Mouse (Mus musculus): Measurements from ENCODE around the gene Mboat7. TPM values are rescaled to one million over a fixed set of nuclear protein-coding genes. Genes with fewer than 3 reads are reported as not detected.

The Mboat7 gene
- total and polyA plus RNA-seq, 2 experiments from 2014 or later = 107 to 165 TPM

GRCm38 (mm10) chr7:3643843-3644242 lies 49.5 kb downstream of the Mboat7 start:
- ATAC-seq (no peak), DNase-seq (no peak)
- Histone ChIP-seq H3K27me3 (ENCODE audit: insufficient read depth, low read length) (no peaks in the 10 kb centered on the region), H3K27ac (ENCODE audit: low read depth, low read length) (no peak overlapping the region), H3K9ac (peak overlapping the region; percentile 36; the same call in 1 of the 2 replicates), H3K36me3 (ENCODE audit: insufficient read depth) (peaks cover 24% of the 10 kb centered on the region), H3K9me3 (ENCODE audit: low read length) (no peaks in the 10 kb centered on the region), H3K4me1 (ENCODE audit: insufficient read depth) (peaks cover 19% of the 10 kb centered on the region), H3K4me3 (ENCODE audit: low read depth, low read length) (peak overlapping the region; percentile 92), H3K4me2 (ENCODE audit: low read depth) (peak overlapping the region; percentile 53)
- whole genome bisulfite sequencing = 21% methylated on average over 9 of the region's 9 CpGs
- no peak for TF ChIP-seq CTCF (IDR thresholded peaks at IDR 0.05; ENCODE audit: low read depth)

GRCm38 (mm10) chr7:3643412-3643811 lies 49.9 kb downstream of the Mboat7 start:
- WGBS = 72% methylated on average over 5 of the region's 5 CpGs
- Histone ChIP-seq H3K27me3 (ENCODE audit: insufficient read depth, low read length) (no peaks in the 10 kb centered on the region), H3K9ac (no peak overlapping the region), H3K27ac (ENCODE audit: low read depth, low read length) (no peak overlapping the region), H3K36me3 (ENCODE audit: insufficient read depth) (peaks cover 26% of the 10 kb centered on the region), H3K4me3 (ENCODE audit: low read depth, low read length) (no peak overlapping the region), H3K4me2 (ENCODE audit: low read depth) (no peak overlapping the region), H3K9me3 (ENCODE audit: low read length) (no peaks in the 10 kb centered on the region), H3K4me1 (ENCODE audit: insufficient read depth) (peaks cover 18% of the 10 kb centered on the region)
- ATAC-seq (no peak), DNase-seq (no peak)
- TF ChIP-seq CTCF (IDR thresholded peaks at IDR 0.05; ENCODE audit: low read depth) = no peak

- H3K4me1 ChIP-seq (ENCODE audit: insufficient read depth) = peaks cover 10% of the 10 kb centered on the region; the same call in 1 of the 2 replicates
- DNase-seq (no peak), ATAC-seq (no peak)
- WGBS = 66% methylated on average over 3 of the region's 3 CpGs
- no peaks in the 10 kb centered on the region for H3K9me3 ChIP-seq (ENCODE audit: low read length)
- peak overlapping the region; percentile 65 for H3K4me3 ChIP-seq (ENCODE audit: low read depth, low read length)
- TF ChIP-seq CTCF (IDR thresholded peaks at IDR 0.05; ENCODE audit: low read depth) = no peak
- peaks cover 22% of the 10 kb centered on the region for H3K36me3 ChIP-seq (ENCODE audit: insufficient read depth)
- H3K27me3 ChIP-seq (ENCODE audit: insufficient read depth, low read length) = no peaks in the 10 kb centered on the region
- H3K4me2 ChIP-seq (ENCODE audit: low read depth) = peak overlapping the region; percentile 92
- peak overlapping the region; percentile 65 for H3K9ac ChIP-seq
- no peak overlapping the region for H3K27ac ChIP-seq (ENCODE audit: low read depth, low read length)
These were observed 62.9 kb downstream of the Mboat7 start for GRCm38 (mm10) chr7:3630478-3630815.

- no peak for TF ChIP-seq CTCF (IDR thresholded peaks at IDR 0.05; ENCODE audit: low read depth)
- Histone ChIP-seq H3K9me3 (ENCODE audit: low read length) (no peaks in the 10 kb centered on the region), H3K4me3 (ENCODE audit: low read depth, low read length) (peak within 1 kb of the TSS; percentile 65), H3K4me1 (ENCODE audit: insufficient read depth) (peaks cover 10% of the 10 kb centered on the region; the same call in 1 of the 2 replicates), H3K4me2 (ENCODE audit: low read depth) (peak within 1 kb of the TSS; percentile 92), H3K27me3 (ENCODE audit: insufficient read depth, low read length) (no peaks in the 10 kb centered on the region), H3K9ac (peak within 1 kb of the TSS; percentile 65), H3K36me3 (ENCODE audit: insufficient read depth) (peaks cover 22% of the 10 kb centered on the region), H3K27ac (ENCODE audit: low read depth, low read length) (peak within 1 kb of the TSS; percentile 86)
- DNase-seq = peak; percentile 96
- WGBS = 1% methylated on average over 47 of the region's 47 CpGs
- ATAC-seq = peak; percentile 93
These were observed 63.5 kb downstream of the Mboat7 start, which contains the start of the genes Tfpt and Prpf31 for GRCm38 (mm10) chr7:3629543-3630477. TSS of gene Tfpt (minus strand) at chr7:3629929. TSS of gene Prpf31 (plus strand) at chr7:3629985.

- Histone ChIP-seq H3K4me1 (ENCODE audit: insufficient read depth) (peaks cover 10% of the 10 kb centered on the region; the same call in 1 of the 2 replicates), H3K36me3 (ENCODE audit: insufficient read depth) (peaks cover 26% of the 10 kb centered on the region; the same call in 1 of the 2 replicates), H3K4me2 (ENCODE audit: low read depth) (peak overlapping the region; percentile 92), H3K9me3 (ENCODE audit: low read length) (no peaks in the 10 kb centered on the region), H3K27ac (ENCODE audit: low read depth, low read length) (peak overlapping the region; percentile 86), H3K9ac (peak overlapping the region; percentile 65), H3K27me3 (ENCODE audit: insufficient read depth, low read length) (no peaks in the 10 kb centered on the region), H3K4me3 (ENCODE audit: low read depth, low read length) (peak overlapping the region; percentile 65)
- ATAC-seq (0 out of 2 replicates have a peak, but pooled peaks have one; percentile 4), DNase-seq (no peak)
- no peak for TF ChIP-seq CTCF (IDR thresholded peaks at IDR 0.05; ENCODE audit: low read depth)
- WGBS = 38% methylated on average over 4 of the region's 4 CpGs
These were observed 64.3 kb downstream of the Mboat7 start for GRCm38 (mm10) chr7:3629030-3629429.

Small RNA genes within 50 kb of the gene (microRNA-seq; reads per million reads assigned to microRNA genes)
- 3.1 to 4.5 reads per million in 2 experiments for gene Mir3572

Other genes starting within 250 kb of the Mboat7 start
- gene Tarm1, start 190.9 kb downstream of the Mboat7 start, total RNA-seq (2014; rRNA removed) = 0.10 TPM in 1 of 2 replicates, not detected in the other
- gene Tarm1, start 190.9 kb downstream of the Mboat7 start, polyA plus RNA-seq (2015; fragmentation: Nextera tagmentation; extraction: Ambion mirVana) = 0.10 TPM in 1 of 2 replicates, not detected in the other
- 0.43 and 0.69 TPM in 2 replicates for gene Oscar, start 77.4 kb downstream of the Mboat7 start, total RNA-seq (2014; rRNA removed)
- 0.42 and 0.48 TPM in 2 replicates for gene Oscar, start 77.4 kb downstream of the Mboat7 start, polyA plus RNA-seq (2015; fragmentation: Nextera tagmentation; extraction: Ambion mirVana)
- 191 and 258 TPM in 2 replicates for gene Ndufa3, start 76.2 kb downstream of the Mboat7 start, total RNA-seq (2014; rRNA removed)
- 464 and 597 TPM in 2 replicates for gene Ndufa3, start 76.2 kb downstream of the Mboat7 start, polyA plus RNA-seq (2015; fragmentation: Nextera tagmentation; extraction: Ambion mirVana)
- gene Tfpt, start 63.6 kb downstream of the Mboat7 start, total RNA-seq (2014; rRNA removed) = 27.1 and 37.5 TPM in 2 replicates
- 34.2 and 39.3 TPM in 2 replicates for gene Tfpt, start 63.6 kb downstream of the Mboat7 start, polyA plus RNA-seq (2015; fragmentation: Nextera tagmentation; extraction: Ambion mirVana)
- 62.6 and 63.5 TPM in 2 replicates for gene Prpf31, start 63.5 kb downstream of the Mboat7 start, total RNA-seq (2014; rRNA removed)
- gene Prpf31, start 63.5 kb downstream of the Mboat7 start, polyA plus RNA-seq (2015; fragmentation: Nextera tagmentation; extraction: Ambion mirVana) = 66.3 and 77.8 TPM in 2 replicates
- gene Cnot3, start 48.3 kb downstream of the Mboat7 start, total RNA-seq (2014; rRNA removed) = 13.1 and 19.8 TPM in 2 replicates
- 26.7 and 35.4 TPM in 2 replicates for gene Cnot3, start 48.3 kb downstream of the Mboat7 start, polyA plus RNA-seq (2015; fragmentation: Nextera tagmentation; extraction: Ambion mirVana)
- 5.2 and 6.6 TPM in 2 replicates for gene Leng1, start 27.7 kb downstream of the Mboat7 start, total RNA-seq (2014; rRNA removed)
- 10.3 and 10.4 TPM in 2 replicates for gene Leng1, start 27.7 kb downstream of the Mboat7 start, polyA plus RNA-seq (2015; fragmentation: Nextera tagmentation; extraction: Ambion mirVana)
- 3.1 and 3.5 TPM in 2 replicates for gene Tmc4, start 16.0 kb downstream of the Mboat7 start, total RNA-seq (2014; rRNA removed)
- 0.93 and 2.0 TPM in 2 replicates for gene Tmc4, start 16.0 kb downstream of the Mboat7 start, polyA plus RNA-seq (2015; fragmentation: Nextera tagmentation; extraction: Ambion mirVana)
- gene Tsen34, start 660 bp downstream of the Mboat7 start, total RNA-seq (2014; rRNA removed) = 291 and 292 TPM in 2 replicates
- gene Tsen34, start 660 bp downstream of the Mboat7 start, polyA plus RNA-seq (2015; fragmentation: Nextera tagmentation; extraction: Ambion mirVana) = 259 and 282 TPM in 2 replicates
- 1,013 and 1,830 TPM in 2 replicates for gene Rps9, start 10.5 kb upstream of the Mboat7 start, total RNA-seq (2014; rRNA removed)
- 807 and 937 TPM in 2 replicates for gene Rps9, start 10.5 kb upstream of the Mboat7 start, polyA plus RNA-seq (2015; fragmentation: Nextera tagmentation; extraction: Ambion mirVana)
- gene Pirb, start 26.9 kb upstream of the Mboat7 start, total RNA-seq (2014; rRNA removed) = 0.48 and 0.54 TPM in 2 replicates
- 0.24 and 0.25 TPM in 2 replicates for gene Pirb, start 26.9 kb upstream of the Mboat7 start, polyA plus RNA-seq (2015; fragmentation: Nextera tagmentation; extraction: Ambion mirVana)
- gene Gm15448, start 132.2 kb upstream of the Mboat7 start, total RNA-seq (2014; rRNA removed) = not detected in 2 replicates
- not detected in 2 replicates for gene Gm15448, start 132.2 kb upstream of the Mboat7 start, polyA plus RNA-seq (2015; fragmentation: Nextera tagmentation; extraction: Ambion mirVana)
- gene Pira2, start 151.5 kb upstream of the Mboat7 start, total RNA-seq (2014; rRNA removed) = not detected in 2 replicates
- gene Pira2, start 151.5 kb upstream of the Mboat7 start, polyA plus RNA-seq (2015; fragmentation: Nextera tagmentation; extraction: Ambion mirVana) = 0.09 TPM in 1 of 2 replicates, not detected in the other
- gene Gm14548, start 204.6 kb upstream of the Mboat7 start, total RNA-seq (2014; rRNA removed) = 0.15 and 0.24 TPM in 2 replicates
- gene Gm14548, start 204.6 kb upstream of the Mboat7 start, polyA plus RNA-seq (2015; fragmentation: Nextera tagmentation; extraction: Ambion mirVana) = 0.08 TPM in 1 of 2 replicates, not detected in the other
- 0.43 TPM in 1 of 2 replicates, not detected in the other for gene Lilra6, start 222.0 kb upstream of the Mboat7 start, total RNA-seq (2014; rRNA removed)
- gene Lilra6, start 222.0 kb upstream of the Mboat7 start, polyA plus RNA-seq (2015; fragmentation: Nextera tagmentation; extraction: Ambion mirVana) = not detected in 2 replicates